Mouse (Mus musculus) hindbrain, embryonic 10.5 days (tissue): ENCODE data around the gene Cd164. TPM values are rescaled to one million over a fixed set of nuclear protein-coding genes. Genes with fewer than 3 reads are reported as not detected.
"Not testable (repeated sequence)": the region's sequence is repeated elsewhere in the genome, so short reads cannot be mapped to it uniquely, and the experiment has no call there.

ENCODE experiments used
- DNase-seq: peaks from one replicate; pipeline ENCODE4 v3.0.0-alpha.2; 2017; ENCODE audit warnings: low spot score
- H3K27ac ChIP-seq: fragments of 300-500 bp; sonication (generic); 2 replicates; pipeline ENCODE4 v1.5.1; 2016; ENCODE audit warnings: mild to moderate bottlenecking, moderate library complexity
- H3K27me3 ChIP-seq: fragments of 300-500 bp; sonication (generic); 2 replicates; pipeline ENCODE4 v1.6.1; 2016; ENCODE audit warnings: mild to moderate bottlenecking; ENCODE audit not compliant: poor library complexity, insufficient read depth, severe bottlenecking
- H3K36me3 ChIP-seq: fragments of 300-500 bp; sonication (generic); 2 replicates; pipeline ENCODE4 v1.6.1; 2016; ENCODE audit warnings: mild to moderate bottlenecking, moderate library complexity
- H3K4me1 ChIP-seq: fragments of 300-500 bp; sonication (generic); replicated peaks from 2 replicates; pipeline ENCODE4 v1.6.1; 2016; ENCODE audit warnings: mild to moderate bottlenecking
- H3K4me3 ChIP-seq: fragments of 300-500 bp; sonication (generic); 2 replicates; pipeline ENCODE4 v1.5.1; 2016; ENCODE audit warnings: mild to moderate bottlenecking, moderate library complexity
- H3K9me3 ChIP-seq: fragments of 300-500 bp; sonication (generic); 2 replicates; pipeline ENCODE4 v1.6.1; 2016; ENCODE audit warnings: mild to moderate bottlenecking, moderate library complexity
- WGBS: fragments of 180-500 bp; shearing (Covaris S2); methylation state at CpG from one replicate; pipeline ENCODE4 v1.1.7; 2016; 5-methylcytosine and 5-hydroxymethylcytosine counted together
- polyA plus RNA-seq: library from polyadenylated mRNA; unstranded; fragments of >200 nt; fragmentation: Nextera tagmentation; extraction: Ambion mirVana; gene quantifications from 2 replicates; pipeline ENCODE4 v1.2.1, GENCODE M21; 2016

Gene Cd164
- polyA plus RNA-seq, 1 experiment from 2014 or later, result 87.6 TPM

- DNase-seq, result no peak
- no peaks in the 10 kb centered on the region for H3K9me3 ChIP-seq
- no peak overlapping the region for H3K27ac ChIP-seq
- no peaks in the 10 kb centered on the region for H3K27me3 ChIP-seq
- H3K4me3 ChIP-seq, result no peak overlapping the region
- H3K4me1 ChIP-seq, result peaks cover 35% of the 10 kb centered on the region
- 90% methylated on average over 7 of the region's 7 CpGs for WGBS
- H3K36me3 ChIP-seq, result peaks cover 94% of the 10 kb centered on the region
These were observed 36.8 kb upstream of the Cd164 start for GRCm38 (mm10) chr10:41482446-41482845.

- peaks cover 80% of the 10 kb centered on the region for H3K36me3 ChIP-seq
- WGBS, result 91% methylated on average over 16 of the region's 16 CpGs
- H3K27ac ChIP-seq, result no peak overlapping the region
- H3K9me3 ChIP-seq, result no peaks in the 10 kb centered on the region
- DNase-seq, result no peak
- H3K4me1 ChIP-seq, result peaks cover 43% of the 10 kb centered on the region
- H3K4me3 ChIP-seq, result no peak overlapping the region
- no peaks in the 10 kb centered on the region for H3K27me3 ChIP-seq
These were observed 33.4 kb upstream of the Cd164 start for GRCm38 (mm10) chr10:41485778-41486177.

DNA sequence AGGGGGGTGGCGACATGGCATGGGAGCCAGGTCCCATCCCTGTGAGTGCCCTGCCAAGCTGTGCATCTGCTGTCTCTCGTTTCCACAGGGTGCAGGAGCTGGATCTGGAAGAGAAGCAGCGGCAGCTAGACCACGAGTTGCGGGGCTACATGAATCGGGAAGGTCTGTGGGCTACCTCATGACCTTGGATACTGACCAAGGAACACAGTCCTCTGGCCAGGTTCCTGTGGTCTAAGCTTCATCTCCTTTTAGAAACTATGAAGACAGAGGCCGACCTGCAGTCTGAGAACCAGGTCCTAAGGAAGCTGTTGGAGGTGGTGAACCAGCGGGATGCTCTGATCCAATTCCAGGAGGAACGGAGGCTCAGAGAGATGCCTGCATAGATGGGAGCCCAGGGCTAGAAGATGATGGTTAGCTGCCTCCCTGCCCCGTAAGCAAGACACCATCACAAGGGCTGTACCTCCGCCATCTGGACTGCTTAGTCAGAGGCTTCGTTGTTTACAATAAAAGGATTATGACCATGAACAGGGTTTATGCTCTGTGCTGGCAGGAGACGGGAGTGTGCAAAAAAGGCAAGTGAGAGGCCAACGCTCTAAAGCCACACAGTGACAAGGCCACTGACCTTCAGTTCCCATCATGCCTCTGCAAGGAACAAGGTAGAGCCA is 32.6 kb upstream of the Cd164 start:
- Histone ChIP-seq H3K27ac (no peak overlapping the region), H3K27me3 (no peaks in the 10 kb centered on the region), H3K4me1 (peaks cover 36% of the 10 kb centered on the region), H3K9me3 (no peaks in the 10 kb centered on the region), H3K36me3 (peaks cover 72% of the 10 kb centered on the region), H3K4me3 (no peak overlapping the region)
- WGBS, result 87% methylated on average over 14 of the region's 14 CpGs
- no peak for DNase-seq

- Histone ChIP-seq H3K27me3 (no peaks in the 10 kb centered on the region), H3K27ac (0 out of 2 replicates have a peak overlapping the region, but pooled peaks have one; percentile 93), H3K36me3 (peaks cover 49% of the 10 kb centered on the region), H3K9me3 (no peaks in the 10 kb centered on the region), H3K4me1 (peaks cover 36% of the 10 kb centered on the region), H3K4me3 (peak overlapping the region; percentile 62)
- 50% methylated on average over 7 of the region's 7 CpGs for WGBS
- DNase-seq, result no peak
These were observed 30.3 kb upstream of the Cd164 start for GRCm38 (mm10) chr10:41488877-41489276.

GRCm38 (mm10) chr10:41489294-41489693 is 29.9 kb upstream of the Cd164 start:
- H3K9me3 ChIP-seq, result no peaks in the 10 kb centered on the region
- WGBS, result 35% methylated on average over 8 of the region's 8 CpGs
- H3K4me3 ChIP-seq, result peak overlapping the region; percentile 62
- H3K4me1 ChIP-seq, result peaks cover 36% of the 10 kb centered on the region
- no peaks in the 10 kb centered on the region for H3K27me3 ChIP-seq
- H3K27ac ChIP-seq, result peak overlapping the region; percentile 93
- H3K36me3 ChIP-seq, result peaks cover 45% of the 10 kb centered on the region
- no peak for DNase-seq

GRCm38 (mm10) chr10:41489708-41490517 is 29.3 kb upstream of the Cd164 start, which contains the start of the genes Smpd2 and Ppil6:
TSS of gene Smpd2 (minus strand) at chr10:41490369.
TSS of gene Ppil6 (plus strand) at chr10:41490439.
- H3K27me3 ChIP-seq, result no peaks in the 10 kb centered on the region
- peak within 1 kb of the TSS; percentile 93 for H3K27ac ChIP-seq

GRCm38 (mm10) chr10:41490518-41490873 is 28.7 kb upstream of the Cd164 start:
- WGBS, result 1% methylated on average over 29 of the region's 29 CpGs

More at GRCm38 (mm10) chr10:41489708-41490517, 29.3 kb upstream of the Cd164 start, which contains the start of the genes Smpd2 and Ppil6:
- Histone ChIP-seq H3K4me3 (peak within 1 kb of the TSS; percentile 62), H3K9me3 (no peaks in the 10 kb centered on the region), H3K4me1 (peaks cover 36% of the 10 kb centered on the region), H3K36me3 (peaks cover 39% of the 10 kb centered on the region)
- peak; percentile 98 for DNase-seq
- WGBS, result 1% methylated on average over 50 of the region's 50 CpGs

GRCm38 (mm10) chr10:41491111-41491510 is 28.1 kb upstream of the Cd164 start:
- DNase-seq, result no peak
- WGBS, result 50% methylated on average over 4 of the region's 4 CpGs
- no peak overlapping the region; the same call in 1 of the 2 replicates for H3K4me3 ChIP-seq

More at GRCm38 (mm10) chr10:41490518-41490873, 28.7 kb upstream of the Cd164 start:
- Histone ChIP-seq H3K36me3 (peaks cover 33% of the 10 kb centered on the region), H3K4me3 (peak overlapping the region; percentile 62), H3K27ac (peak overlapping the region; percentile 93), H3K9me3 (no peaks in the 10 kb centered on the region), H3K4me1 (peaks cover 36% of the 10 kb centered on the region), H3K27me3 (no peaks in the 10 kb centered on the region)
- no peak for DNase-seq

GRCm38 (mm10) chr10:41500941-41501340 is 18.3 kb upstream of the Cd164 start:
- WGBS, result 72% methylated on average over 4 of the region's 4 CpGs

More at GRCm38 (mm10) chr10:41491111-41491510, 28.1 kb upstream of the Cd164 start:
- Histone ChIP-seq H3K9me3 (no peaks in the 10 kb centered on the region), H3K27me3 (no peaks in the 10 kb centered on the region), H3K27ac (no peak overlapping the region), H3K36me3 (peaks cover 27% of the 10 kb centered on the region), H3K4me1 (peaks cover 36% of the 10 kb centered on the region)

GRCm38 (mm10) chr10:41504996-41505395 is 14.2 kb upstream of the Cd164 start:
- H3K27ac ChIP-seq, result no peak overlapping the region
- no peaks in the 10 kb centered on the region for H3K4me1 ChIP-seq
- WGBS, result 92% methylated on average over 1 of the region's 1 CpGs
- no peaks in the 10 kb centered on the region for H3K9me3 ChIP-seq
- no peaks in the 10 kb centered on the region for H3K36me3 ChIP-seq
- H3K27me3 ChIP-seq, result no peaks in the 10 kb centered on the region
- H3K4me3 ChIP-seq, result no peak overlapping the region
- no peak for DNase-seq

More at GRCm38 (mm10) chr10:41500941-41501340, 18.3 kb upstream of the Cd164 start:
- Histone ChIP-seq H3K27me3 (no peaks in the 10 kb centered on the region), H3K4me3 (no peak overlapping the region), H3K4me1 (no peaks in the 10 kb centered on the region), H3K9me3 (no peaks in the 10 kb centered on the region), H3K27ac (no peak overlapping the region), H3K36me3 (no peaks in the 10 kb centered on the region)
- no peak for DNase-seq

GRCm38 (mm10) chr10:41505446-41505845 is 13.8 kb upstream of the Cd164 start:
- H3K4me3 ChIP-seq, H3K27me3 ChIP-seq: not testable (repeated sequence)

GRCm38 (mm10) chr10:41509160-41509559 is 10.1 kb upstream of the Cd164 start:
- Histone ChIP-seq H3K4me3 (no peak overlapping the region), H3K36me3 (no peaks in the 10 kb centered on the region), H3K27me3 (no peaks in the 10 kb centered on the region), H3K9me3 (no peaks in the 10 kb centered on the region), H3K27ac (no peak overlapping the region), H3K4me1 (no peaks in the 10 kb centered on the region)
- DNase-seq, result no peak
- 31% methylated on average over 2 of the region's 2 CpGs for WGBS

More at GRCm38 (mm10) chr10:41505446-41505845, 13.8 kb upstream of the Cd164 start:
- H3K36me3 ChIP-seq, H3K27ac ChIP-seq, H3K4me1 ChIP-seq, H3K9me3 ChIP-seq: not testable (repeated sequence)
- 3% methylated on average over 3 of the region's 3 CpGs for WGBS
- DNase-seq, result peak; percentile 63

DNA sequence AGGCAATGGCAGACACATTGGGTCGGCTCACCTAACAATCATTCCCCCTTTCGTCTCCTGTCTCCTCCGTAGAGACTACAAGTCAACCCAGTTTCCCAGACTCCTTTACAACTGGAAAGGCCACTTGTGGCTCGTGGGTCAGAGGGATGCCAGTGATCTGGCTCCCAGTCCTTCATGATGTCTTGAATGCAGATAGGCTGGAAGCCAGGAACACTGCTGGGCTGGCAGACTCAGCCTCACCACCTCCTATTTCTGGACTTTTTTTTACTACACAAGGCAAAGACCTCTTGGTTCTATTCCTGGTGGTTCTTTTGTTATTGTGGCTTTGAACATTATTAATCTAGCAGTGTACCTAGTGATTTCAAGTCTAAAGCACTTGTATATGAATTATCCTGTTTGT is 4.9 kb upstream of the Cd164 start:
- H3K9me3 ChIP-seq, result no peaks in the 10 kb centered on the region
- H3K27ac ChIP-seq, result no peak overlapping the region
- no peak for DNase-seq
- H3K4me1 ChIP-seq, result peaks cover 5% of the 10 kb centered on the region; the same call in 1 of the 2 replicates
- 78% methylated on average over 4 of the region's 4 CpGs for WGBS
- no peak overlapping the region for H3K4me3 ChIP-seq
- no peaks in the 10 kb centered on the region for H3K36me3 ChIP-seq
- no peaks in the 10 kb centered on the region for H3K27me3 ChIP-seq
